Mouse (Mus musculus) lung, embryonic 16.5 days (tissue): Measurements from ENCODE around the gene Trappc3. TPM values are rescaled to one million over a fixed set of nuclear protein-coding genes. Genes with fewer than 3 reads are reported as not detected.

ENCODE experiments used
- ATAC-seq: fragments of 200-750 bp; cut with Nextera tagmentation; 2 replicates; pipeline ENCODE4 v1.8.0; 2017; ENCODE audit warnings: low read depth, mild to moderate bottlenecking, moderate library complexity
- H3K27ac ChIP-seq: fragments of 300-500 bp; sonication (generic); 2 replicates; pipeline ENCODE4 v1.5.1; 2014; ENCODE audit warnings: mild to moderate bottlenecking, control low read depth, low read length
- H3K27me3 ChIP-seq: fragments of 300-500 bp; sonication (generic); 2 replicates; pipeline ENCODE4 v1.6.1; 2014; ENCODE audit warnings: low read depth, low read length, mixed read lengths; ENCODE audit not compliant: control insufficient read depth, insufficient read depth
- H3K36me3 ChIP-seq: fragments of 300-500 bp; sonication (generic); 2 replicates; pipeline ENCODE4 v1.6.1; 2014; ENCODE audit warnings: low read length; ENCODE audit not compliant: control insufficient read depth, insufficient read depth
- H3K4me1 ChIP-seq: fragments of 300-500 bp; sonication (generic); replicated peaks from 2 replicates; pipeline ENCODE4 v1.6.1; 2014; ENCODE audit warnings: low read length, mixed read lengths; ENCODE audit not compliant: control insufficient read depth, insufficient read depth
- H3K4me2 ChIP-seq: fragments of 300-500 bp; sonication (generic); 2 replicates; pipeline ENCODE4 v1.6.1; 2014; ENCODE audit warnings: low read depth, low read length, control low read depth
- H3K4me3 ChIP-seq: fragments of 300-500 bp; sonication (generic); 2 replicates; pipeline ENCODE4 v1.5.1; 2014; ENCODE audit warnings: mild to moderate bottlenecking, low read length, control low read depth
- H3K9ac ChIP-seq: fragments of 300-500 bp; sonication (generic); 2 replicates; pipeline ENCODE4 v1.6.1; 2014; ENCODE audit warnings: low read length, control low read depth
- H3K9me3 ChIP-seq: fragments of 300-500 bp; sonication (generic); 2 replicates; pipeline ENCODE4 v1.6.1; 2016; ENCODE audit warnings: low read length; ENCODE audit not compliant: control insufficient read depth
- WGBS: fragments of 180-500 bp; shearing (Covaris S2); extraction: QIAGEN DNeasy Blood & Tissue Kit; methylation state at CpG from one replicate; pipeline ENCODE4 v1.1.7; 2014; 5-methylcytosine and 5-hydroxymethylcytosine counted together
- polyA plus RNA-seq: library from polyadenylated mRNA; unstranded; fragments of >200 nt; fragmentation: Nextera tagmentation; extraction: Ambion mirVana; gene quantifications from 2 replicates; pipeline ENCODE4 v1.2.1, GENCODE M21; 2015

The Trappc3 gene
- polyA plus RNA-seq, 1 experiment from 2014 or later: 101 TPM

- Histone ChIP-seq H3K4me1 (peaks cover 22% of the 10 kb centered on the region), H3K9me3 (peaks cover 2% of the 10 kb centered on the region; the same call in 1 of the 2 replicates), H3K36me3 (no peaks in the 10 kb centered on the region), H3K27ac (no peak overlapping the region), H3K4me2 (peak overlapping the region; percentile 79), H3K9ac (peak overlapping the region; percentile 51), H3K27me3 (peaks cover 37% of the 10 kb centered on the region), H3K4me3 (peak overlapping the region; percentile 50)
- WGBS: 1% methylated on average over 47 of the region's 50 CpGs
- 0 out of 2 replicates have a peak, but pooled peaks have one; percentile 16 for ATAC-seq
These were observed 38.9 kb downstream of the Trappc3 start for GRCm38 (mm10) chr4:126300916-126301583.

DNA sequence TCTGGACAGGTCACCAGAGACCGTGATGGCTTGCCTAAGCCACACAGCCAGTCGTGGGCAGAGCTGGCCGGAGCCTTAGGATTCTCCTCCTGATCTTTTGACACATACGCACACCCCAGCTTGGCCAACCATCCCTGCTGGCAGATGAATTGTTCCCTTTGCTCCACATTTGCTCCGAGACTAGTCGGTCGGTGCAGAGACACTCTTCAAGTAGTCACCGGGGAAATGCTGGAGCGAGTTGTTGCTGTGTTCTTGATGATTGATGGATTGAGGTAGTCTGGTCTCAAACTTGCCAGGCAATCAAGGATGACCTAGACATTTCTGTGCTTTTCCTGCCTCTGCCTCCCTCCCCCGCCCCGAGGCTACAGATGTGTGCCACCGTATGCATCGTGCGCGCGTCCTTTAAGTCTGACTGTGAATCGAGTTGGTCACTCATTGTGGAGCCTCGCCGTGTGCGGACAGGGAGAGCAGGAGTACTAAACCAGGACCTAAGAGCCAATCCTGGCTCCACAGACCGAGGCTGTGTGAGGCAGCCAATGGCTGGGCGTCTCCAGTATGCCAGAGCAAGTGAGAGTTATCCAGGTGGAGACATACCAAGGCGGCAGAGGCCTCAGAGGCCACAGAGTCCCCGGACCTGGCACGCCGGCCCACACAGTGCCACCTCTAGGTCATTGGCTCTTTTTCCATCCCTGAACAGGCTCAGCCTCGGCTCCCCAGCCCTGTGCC lies 39.6 kb downstream of the Trappc3 start:
- no peak overlapping the region for H3K27ac ChIP-seq
- WGBS: 12% methylated on average over 27 of the region's 27 CpGs
- peaks cover 34% of the 10 kb centered on the region for H3K27me3 ChIP-seq
- peak overlapping the region; percentile 51 for H3K9ac ChIP-seq
- H3K36me3 ChIP-seq: no peaks in the 10 kb centered on the region
- peak overlapping the region; percentile 79 for H3K4me2 ChIP-seq
- H3K4me3 ChIP-seq: peak overlapping the region; percentile 50
- H3K9me3 ChIP-seq: peaks cover 2% of the 10 kb centered on the region; the same call in 1 of the 2 replicates
- ATAC-seq: no peak
- H3K4me1 ChIP-seq: peaks cover 16% of the 10 kb centered on the region

- peaks cover 2% of the 10 kb centered on the region; the same call in 1 of the 2 replicates for H3K9me3 ChIP-seq
- peaks cover 34% of the 10 kb centered on the region for H3K27me3 ChIP-seq
- H3K9ac ChIP-seq: no peak overlapping the region
- H3K36me3 ChIP-seq: no peaks in the 10 kb centered on the region
- H3K4me2 ChIP-seq: no peak overlapping the region
- no peak overlapping the region for H3K4me3 ChIP-seq
- ATAC-seq: no peak
- 59% methylated on average over 4 of the region's 4 CpGs for WGBS
- H3K4me1 ChIP-seq: peaks cover 12% of the 10 kb centered on the region
- no peak overlapping the region for H3K27ac ChIP-seq
These were observed 41.8 kb downstream of the Trappc3 start for GRCm38 (mm10) chr4:126303877-126304276.

DNA sequence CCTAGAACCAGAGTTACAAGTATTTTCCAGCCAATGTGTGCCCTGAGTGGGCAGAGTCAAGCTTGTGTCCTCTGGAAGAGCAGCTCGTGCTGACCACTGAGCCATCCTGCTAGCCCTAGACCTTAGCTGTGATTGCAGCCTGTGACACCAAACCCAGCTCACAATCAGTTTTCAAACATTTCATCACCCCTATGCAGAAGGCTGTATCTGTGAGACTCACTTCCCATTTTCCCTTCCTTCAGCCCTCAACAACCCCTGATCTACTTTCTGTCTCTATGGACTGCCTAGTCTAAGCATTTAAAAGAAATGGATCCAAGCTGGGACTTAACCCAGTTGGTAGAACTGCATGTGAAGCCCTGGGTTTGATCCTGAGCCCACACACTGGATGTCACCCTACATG lies 43.3 kb downstream of the Trappc3 start:
- H3K9ac ChIP-seq: no peak overlapping the region
- H3K9me3 ChIP-seq: peaks cover 2% of the 10 kb centered on the region; the same call in 1 of the 2 replicates
- H3K27ac ChIP-seq: no peak overlapping the region
- ATAC-seq: no peak
- H3K4me1 ChIP-seq: peaks cover 16% of the 10 kb centered on the region
- H3K27me3 ChIP-seq: peaks cover 25% of the 10 kb centered on the region
- H3K4me3 ChIP-seq: no peak overlapping the region
- 80% methylated on average over 1 of the region's 1 CpGs for WGBS
- no peaks in the 10 kb centered on the region for H3K36me3 ChIP-seq
- no peak overlapping the region for H3K4me2 ChIP-seq

DNA sequence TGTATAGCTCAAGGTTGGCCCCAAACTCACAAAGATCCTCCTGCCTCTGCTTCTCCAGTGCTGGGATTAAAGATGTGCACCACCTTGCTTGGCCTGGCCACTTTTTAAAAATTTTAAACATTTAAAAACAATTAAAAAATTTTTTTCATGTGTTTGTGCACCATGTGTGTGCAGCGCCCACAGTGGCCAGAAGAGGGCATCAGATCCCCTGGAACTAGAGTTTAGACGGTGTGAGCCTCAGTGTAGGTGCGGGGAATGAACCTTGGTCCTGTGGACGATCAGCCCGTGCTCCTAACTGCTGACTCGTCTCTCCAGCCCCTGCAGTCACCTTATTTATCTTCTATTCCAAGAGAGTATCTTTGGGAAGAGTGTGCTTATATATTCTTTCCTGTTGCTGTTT lies 43.9 kb downstream of the Trappc3 start:
- WGBS: 81% methylated on average over 6 of the region's 6 CpGs
- Histone ChIP-seq H3K9me3 (peaks cover 2% of the 10 kb centered on the region; the same call in 1 of the 2 replicates), H3K36me3 (no peaks in the 10 kb centered on the region), H3K27ac (no peak overlapping the region), H3K9ac (no peak overlapping the region), H3K27me3 (peaks cover 18% of the 10 kb centered on the region), H3K4me1 (peaks cover 11% of the 10 kb centered on the region), H3K4me2 (no peak overlapping the region), H3K4me3 (no peak overlapping the region)
- no peak for ATAC-seq

- Histone ChIP-seq H3K27me3 (peaks cover 11% of the 10 kb centered on the region; the same call in 1 of the 2 replicates), H3K9ac (no peak overlapping the region), H3K4me1 (peaks cover 4% of the 10 kb centered on the region; the same call in 1 of the 2 replicates), H3K36me3 (no peaks in the 10 kb centered on the region), H3K9me3 (peaks cover 2% of the 10 kb centered on the region; the same call in 1 of the 2 replicates), H3K4me2 (no peak overlapping the region), H3K27ac (no peak overlapping the region), H3K4me3 (no peak overlapping the region)
- no peak for ATAC-seq
- 6% methylated on average over 2 of the region's 2 CpGs for WGBS
These were observed 44.7 kb downstream of the Trappc3 start for GRCm38 (mm10) chr4:126306827-126307226.

DNA sequence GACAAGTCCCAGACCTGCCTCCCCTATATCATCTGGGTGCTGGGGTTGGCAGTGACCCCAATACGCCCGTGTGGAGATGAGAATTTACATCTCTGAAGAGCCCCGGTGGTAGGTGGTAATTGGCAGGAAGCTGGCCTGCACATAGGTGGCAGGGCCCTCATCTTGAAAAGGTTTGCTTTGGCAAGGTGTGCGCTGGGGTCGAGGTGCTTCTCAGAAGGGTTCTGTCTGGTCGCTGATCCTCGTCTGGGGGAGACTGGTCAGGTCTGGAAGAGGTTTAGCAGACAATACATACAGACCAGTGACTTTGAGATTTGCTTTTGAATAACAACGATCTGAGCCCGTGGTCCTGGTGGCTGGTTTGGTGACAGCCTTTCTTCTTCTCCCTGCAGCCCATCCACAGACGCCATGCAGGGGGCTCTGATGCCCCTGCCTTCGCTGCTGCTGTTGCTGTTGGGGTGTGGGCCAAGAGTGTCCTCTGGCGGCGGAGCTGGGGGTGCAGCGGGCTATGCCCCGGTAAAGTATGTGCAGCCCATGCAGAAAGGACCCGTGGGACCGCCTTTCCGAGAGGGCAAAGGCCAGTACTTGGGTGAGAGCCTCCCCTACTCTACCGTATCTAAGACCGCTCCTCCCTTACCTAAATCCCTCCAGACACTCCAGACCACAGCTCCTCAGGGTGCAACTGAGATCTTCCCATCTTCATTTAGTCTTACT lies 47.2 kb downstream of the Trappc3 start:
- peak; percentile 46 for ATAC-seq

DNA sequence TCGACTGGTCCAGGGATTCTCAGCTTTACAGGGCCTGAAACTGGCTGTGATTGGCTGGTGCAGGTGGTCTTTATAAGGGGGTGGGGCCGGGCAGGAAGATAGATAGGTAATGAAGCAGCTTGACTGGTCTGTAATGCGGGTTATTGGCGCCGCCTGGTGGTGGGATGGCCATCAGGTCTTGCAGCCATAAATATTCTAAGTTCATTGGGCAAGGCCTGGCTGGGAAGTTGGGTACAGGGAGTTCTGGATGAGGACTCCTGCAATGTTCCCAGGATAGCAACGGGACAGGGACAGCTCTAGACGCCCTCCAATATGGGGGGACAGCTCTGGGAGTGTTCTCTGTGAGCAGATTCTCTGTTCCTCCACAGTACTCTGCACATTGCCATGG lies 47.8 kb downstream of the Trappc3 start:
- Histone ChIP-seq H3K36me3 (no peaks in the 10 kb centered on the region), H3K9ac (peak overlapping the region; percentile 38; the same call in 1 of the 2 replicates), H3K27me3 (no peaks in the 10 kb centered on the region), H3K4me2 (peak overlapping the region; percentile 44), H3K4me3 (no peak overlapping the region), H3K9me3 (peaks cover 2% of the 10 kb centered on the region; the same call in 1 of the 2 replicates), H3K4me1 (peaks cover 3% of the 10 kb centered on the region; the same call in 1 of the 2 replicates), H3K27ac (no peak overlapping the region)
- WGBS: 1% methylated on average over 7 of the region's 7 CpGs
- ATAC-seq: peak; percentile 65

More for the DNA sequence above, 47.2 kb downstream of the Trappc3 start:
- WGBS: 16% methylated on average over 20 of the region's 20 CpGs
- peaks cover 2% of the 10 kb centered on the region; the same call in 1 of the 2 replicates for H3K9me3 ChIP-seq
- peak overlapping the region; percentile 44 for H3K4me2 ChIP-seq
- H3K36me3 ChIP-seq: no peaks in the 10 kb centered on the region
- H3K9ac ChIP-seq: peak overlapping the region; percentile 38; the same call in 1 of the 2 replicates
- H3K4me1 ChIP-seq: peaks cover 3% of the 10 kb centered on the region; the same call in 1 of the 2 replicates
- H3K27ac ChIP-seq: no peak overlapping the region
- H3K4me3 ChIP-seq: no peak overlapping the region
- no peaks in the 10 kb centered on the region for H3K27me3 ChIP-seq
